Mouse (Mus musculus): Measurements from ENCODE around the gene Ilvbl.
"Not testable (repeated sequence)": the region's sequence is repeated elsewhere in the genome, so short reads cannot be mapped to it uniquely, and the experiment has no call there.

The Ilvbl gene

DNA sequence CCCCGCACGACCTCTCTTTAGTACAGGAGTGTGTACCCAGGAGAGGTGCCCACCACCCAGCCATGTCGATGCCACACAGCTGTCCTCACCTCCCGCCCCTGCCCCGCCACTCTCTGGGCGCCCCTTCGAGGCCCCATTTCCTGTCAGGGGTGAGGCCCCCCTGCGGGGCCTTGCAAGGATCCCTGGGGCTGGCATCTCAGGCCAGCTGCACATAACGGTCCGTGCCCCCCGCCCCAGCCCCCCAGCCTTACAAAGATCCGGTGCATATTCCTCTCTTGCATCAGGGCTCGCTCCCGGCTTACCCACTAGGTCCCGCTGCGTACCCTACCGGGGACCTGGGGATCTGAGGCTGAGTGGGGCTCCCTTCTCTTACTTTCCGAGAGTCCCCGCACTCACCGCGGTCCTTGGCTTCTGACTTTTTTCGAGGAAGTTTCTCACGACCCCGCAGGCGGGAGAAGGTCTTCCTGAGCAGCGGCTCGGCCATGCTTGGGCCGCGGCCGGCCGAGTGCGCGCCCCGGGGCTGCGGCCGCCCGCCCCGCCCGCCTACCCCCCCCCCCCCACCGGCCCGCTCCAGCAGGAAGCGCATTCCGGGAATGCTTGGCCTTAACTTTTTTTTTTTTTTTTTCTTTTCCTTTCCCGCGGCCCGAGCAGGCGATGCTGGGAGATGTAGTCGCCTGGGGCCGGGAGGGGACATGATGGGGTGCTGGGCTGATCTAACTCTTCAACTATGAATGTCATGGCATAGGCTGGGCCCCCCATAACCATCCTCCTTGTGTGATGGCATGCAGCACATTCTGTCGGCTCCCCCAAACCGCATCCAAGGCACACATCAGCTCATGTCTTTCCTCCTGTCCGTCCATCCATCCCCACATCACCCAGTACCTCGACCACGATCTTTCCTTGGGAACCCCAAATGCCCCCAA lies 17.5 kb downstream of the Ilvbl start, which contains the start of gene Syde1:
Gene Syde1, minus strand, starts transcription at position 559 of the 923 bp plus-strand sequence.
- DNase-seq (ENCODE audit: low read depth, low spot score) = peak; percentile 63

DNA sequence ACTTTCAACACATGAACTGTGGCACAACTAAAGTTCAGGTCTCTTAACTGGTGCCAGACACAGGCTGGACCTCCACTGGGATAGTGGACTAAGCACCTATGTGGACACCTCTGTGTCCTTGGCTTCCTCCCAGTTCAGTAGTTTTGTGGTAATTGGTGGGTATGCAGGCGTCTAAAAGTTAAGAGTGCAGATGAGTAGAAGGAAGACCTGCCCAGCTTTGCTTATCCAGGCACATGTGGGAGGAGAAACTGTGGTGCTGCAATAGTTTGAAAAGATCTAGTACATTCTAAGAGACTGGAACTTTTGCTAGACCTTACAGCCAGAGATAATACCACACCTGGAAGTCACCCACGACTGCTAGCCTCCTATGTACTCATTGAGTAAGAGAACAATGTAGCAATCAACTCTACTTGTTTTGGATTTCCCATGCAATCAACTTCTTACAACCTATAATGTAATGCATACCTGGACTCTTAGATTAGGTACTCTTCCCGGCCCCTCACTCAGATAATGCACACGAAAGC lies 18.8 kb downstream of the Ilvbl start:
- DNase-seq (ENCODE audit: low read depth, low spot score) = no peak

DNA sequence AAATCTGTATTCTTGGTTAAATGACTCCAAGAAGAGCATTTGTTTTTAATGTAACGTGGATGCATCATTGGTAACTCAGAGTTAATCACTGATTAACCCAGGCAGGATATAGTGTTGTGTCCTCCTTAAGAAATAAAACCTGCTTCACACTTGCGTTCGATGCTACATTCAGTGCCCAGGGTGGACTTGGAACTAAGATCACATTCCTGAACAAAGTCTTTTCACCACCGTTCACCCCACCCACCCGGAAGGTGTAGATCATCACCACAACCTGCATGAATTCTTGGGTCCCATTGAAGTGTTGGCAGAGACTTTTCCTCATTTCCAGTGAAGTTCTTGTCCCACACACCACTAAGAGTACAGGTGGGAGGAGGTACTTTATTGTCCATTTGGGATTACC lies 19.6 kb downstream of the Ilvbl start:
- DNase-seq (ENCODE audit: low read depth, low spot score) = no peak

DNA sequence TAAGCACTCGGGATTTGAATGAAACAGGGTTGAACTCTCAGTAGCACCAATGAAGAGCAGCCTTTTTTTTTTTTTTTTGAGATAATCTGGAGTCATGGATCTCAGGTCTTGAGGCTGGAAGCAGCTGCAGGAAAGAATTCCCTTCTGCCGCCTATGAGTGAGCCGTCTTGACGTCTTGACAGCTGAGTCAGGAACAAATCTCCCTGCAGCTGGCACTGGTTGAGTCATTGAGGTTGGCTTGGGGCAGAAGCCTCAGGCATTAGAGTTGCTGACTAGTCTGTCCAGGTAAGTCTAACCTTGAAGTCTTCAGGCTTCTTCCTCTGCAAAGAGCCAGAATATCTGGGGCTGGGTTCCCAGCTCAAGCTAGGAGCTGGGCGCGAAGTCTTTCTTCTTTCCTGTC lies 20.0 kb downstream of the Ilvbl start:
- no peak for DNase-seq (ENCODE audit: low read depth, low spot score)

DNA sequence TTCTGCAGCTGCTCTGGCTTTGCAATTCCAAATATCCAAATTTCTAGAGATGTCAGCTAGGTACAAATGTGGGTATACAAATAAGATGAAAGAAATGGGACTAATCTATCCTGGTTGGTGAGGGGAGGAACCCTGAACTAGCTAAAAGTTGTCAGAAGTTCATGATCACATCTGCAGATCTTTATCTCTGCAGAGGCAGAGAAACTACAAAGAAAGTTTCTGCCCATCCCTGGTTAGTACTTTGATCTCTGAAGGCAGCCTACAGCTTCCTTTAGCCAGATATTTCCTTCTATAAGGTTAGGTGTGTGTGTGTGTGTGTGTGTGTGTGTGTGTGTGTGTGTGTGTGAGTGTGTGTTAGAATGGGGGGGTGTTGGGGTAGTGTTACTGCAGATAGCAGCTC lies 20.4 kb downstream of the Ilvbl start:
- DNase-seq (ENCODE audit: low read depth, low spot score) = no peak

DNA sequence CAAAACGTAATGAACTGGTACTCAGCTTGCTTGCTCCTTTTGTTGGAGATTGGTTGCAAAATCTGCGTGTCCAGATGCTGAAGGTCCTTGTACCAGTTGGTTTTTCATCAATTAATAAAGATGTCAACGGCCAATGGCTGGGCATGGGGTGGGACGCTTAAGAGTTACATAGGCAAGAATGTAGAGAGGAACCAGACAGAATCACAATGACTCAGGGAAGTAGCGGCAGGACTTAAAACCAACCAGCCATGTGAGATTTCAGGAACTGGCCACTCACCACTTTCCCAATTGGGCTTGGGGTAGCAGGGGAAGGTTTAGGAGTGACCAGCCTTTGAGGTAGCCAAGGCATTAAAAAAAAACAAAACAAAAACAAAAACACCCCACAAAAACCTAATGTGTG lies 25.7 kb downstream of the Ilvbl start:
- no peak for DNase-seq (ENCODE audit: low read depth, low spot score)

DNA sequence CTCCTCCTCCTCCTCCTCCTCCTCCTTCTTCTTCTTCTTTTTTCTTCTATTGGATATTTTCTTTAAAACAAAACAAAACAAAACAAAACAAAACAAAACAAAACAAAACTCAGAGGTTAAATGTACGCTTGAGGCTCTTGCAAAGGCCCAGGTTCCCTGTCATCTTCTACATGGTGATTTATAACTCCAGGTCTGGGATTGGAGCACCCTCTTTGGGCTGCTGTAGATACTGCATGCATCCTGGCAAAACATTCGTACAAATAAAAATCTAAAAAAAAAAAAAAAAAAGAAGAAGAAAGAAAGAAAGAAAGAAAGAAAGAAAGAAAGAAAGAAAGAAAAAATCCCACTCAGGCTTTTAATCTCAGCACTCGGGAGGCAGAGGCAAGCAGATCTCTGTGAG lies 30.9 kb downstream of the Ilvbl start:
- DNase-seq (ENCODE audit: low read depth, low spot score) = peak; percentile 25

DNA sequence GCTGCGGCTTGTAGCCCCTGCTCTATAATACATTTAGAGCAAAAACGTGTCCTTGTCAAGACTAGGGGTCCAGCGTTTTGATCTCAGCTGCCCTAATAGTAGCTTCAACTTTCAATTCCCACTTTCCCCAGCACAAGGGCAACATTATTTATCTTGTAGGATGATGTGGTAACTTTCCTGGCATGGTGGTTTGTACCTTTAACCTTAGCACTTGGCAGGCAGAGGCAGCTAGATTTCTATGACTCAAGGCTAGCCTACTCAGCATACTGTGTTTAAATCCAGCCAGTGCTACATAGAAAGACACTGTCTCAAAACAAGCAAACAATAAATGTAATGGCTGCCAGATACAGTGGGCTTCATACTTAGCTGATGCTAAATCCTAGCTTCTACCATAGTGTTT lies 33.5 kb downstream of the Ilvbl start:
- DNase-seq (ENCODE audit: low read depth, low spot score) = no peak

DNA sequence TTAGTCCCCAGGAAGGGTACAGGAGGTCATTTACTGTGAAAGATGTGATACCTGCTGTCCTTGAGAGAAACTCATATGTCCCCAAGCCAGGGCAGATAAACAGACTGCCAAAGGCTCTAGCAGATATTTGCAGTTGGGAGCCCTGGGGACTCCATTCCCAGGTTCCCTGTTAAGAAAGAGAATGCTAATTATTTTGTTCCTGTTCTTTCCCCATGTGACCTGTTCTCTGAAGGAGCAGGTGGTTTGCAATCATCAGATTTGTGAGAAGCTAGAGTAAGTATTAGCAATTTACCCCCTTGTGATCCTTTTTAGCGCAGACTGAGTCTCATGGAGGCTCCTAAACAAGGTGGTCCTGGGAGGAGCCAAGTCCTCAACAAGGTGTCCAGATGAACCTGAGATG lies 43.8 kb downstream of the Ilvbl start, which contains the start of gene Olfr1357:
Gene Olfr1357, minus strand, starts transcription at position 101 of the 400 bp plus-strand sequence.
- no peak for DNase-seq (ENCODE audit: low read depth, low spot score)

DNA sequence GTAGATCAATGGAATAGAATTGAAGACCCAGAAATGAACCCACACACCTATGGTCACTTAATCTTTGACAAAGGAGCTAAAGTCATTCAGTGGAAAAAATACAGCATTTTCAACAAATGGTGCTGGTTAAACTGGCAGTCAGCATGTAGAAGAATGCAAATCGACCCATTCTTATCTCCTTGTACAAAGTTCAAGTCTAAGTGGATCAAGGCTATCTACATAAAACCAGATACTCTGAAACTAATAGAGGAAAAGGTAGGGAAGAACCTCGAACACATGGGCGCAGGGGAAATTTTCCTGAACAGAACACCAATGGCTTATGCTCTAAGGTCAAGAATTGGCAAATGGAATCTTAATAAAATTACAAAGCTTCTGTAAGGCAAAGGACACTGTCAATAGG lies 49.0 kb downstream of the Ilvbl start:
- not testable (repeated sequence) for DNase-seq (ENCODE audit: low read depth, low spot score)

DNA sequence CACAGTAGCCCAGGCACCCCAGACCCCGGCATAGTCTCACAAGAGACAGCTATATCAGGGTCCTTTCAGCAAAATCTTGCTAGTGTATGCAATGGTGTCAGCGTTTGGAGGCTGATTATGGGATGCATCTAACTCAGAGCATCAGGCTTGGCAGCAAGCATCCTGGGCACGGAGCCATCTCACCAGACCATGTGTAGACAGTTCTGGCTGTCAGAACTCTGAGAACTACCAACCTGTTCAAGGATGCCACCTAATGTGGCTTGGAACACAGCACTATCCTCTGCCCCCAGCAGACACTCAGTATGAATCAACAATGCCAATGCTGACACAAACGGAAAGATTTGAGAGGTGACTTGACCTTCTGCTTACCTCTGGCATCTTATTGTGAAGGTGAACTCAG lies 56.0 kb downstream of the Ilvbl start:
- DNase-seq (ENCODE audit: low read depth, low spot score) = no peak

DNA sequence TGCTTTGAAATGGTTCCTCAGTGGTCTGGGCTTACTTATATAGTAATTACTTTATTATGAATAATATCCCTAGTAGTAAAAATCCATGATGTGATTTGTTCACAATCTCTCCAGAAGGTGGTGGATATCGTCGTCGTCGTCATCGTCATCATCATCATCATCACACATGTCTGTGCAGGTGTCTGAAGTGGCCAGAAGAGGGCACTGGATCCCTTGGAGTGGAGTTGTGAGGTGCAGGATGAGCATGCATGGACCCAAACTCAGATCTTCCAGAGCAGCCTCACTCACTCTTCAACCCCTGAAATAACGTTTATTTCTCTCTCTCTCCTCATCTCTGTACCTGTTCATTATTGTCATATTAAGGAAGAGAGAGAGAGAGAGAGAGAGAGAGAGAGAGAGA lies 58.2 kb downstream of the Ilvbl start:
- DNase-seq (ENCODE audit: low read depth, low spot score) = peak; percentile 36

All from forelimb bud, embryonic 11.5 days (tissue).